Mouse (Mus musculus): ENCODE measurements around the gene Nod1. TPM values are rescaled to one million over a fixed set of nuclear protein-coding genes. Genes with fewer than 3 reads are reported as not detected.

Gene Nod1
- 4.7 and 10.1 TPM in 2 replicates for polyA plus RNA-seq (2011; ENCODE audit: insufficient read depth, insufficient read length, low replicate concordance, missing spikeins)

DNA sequence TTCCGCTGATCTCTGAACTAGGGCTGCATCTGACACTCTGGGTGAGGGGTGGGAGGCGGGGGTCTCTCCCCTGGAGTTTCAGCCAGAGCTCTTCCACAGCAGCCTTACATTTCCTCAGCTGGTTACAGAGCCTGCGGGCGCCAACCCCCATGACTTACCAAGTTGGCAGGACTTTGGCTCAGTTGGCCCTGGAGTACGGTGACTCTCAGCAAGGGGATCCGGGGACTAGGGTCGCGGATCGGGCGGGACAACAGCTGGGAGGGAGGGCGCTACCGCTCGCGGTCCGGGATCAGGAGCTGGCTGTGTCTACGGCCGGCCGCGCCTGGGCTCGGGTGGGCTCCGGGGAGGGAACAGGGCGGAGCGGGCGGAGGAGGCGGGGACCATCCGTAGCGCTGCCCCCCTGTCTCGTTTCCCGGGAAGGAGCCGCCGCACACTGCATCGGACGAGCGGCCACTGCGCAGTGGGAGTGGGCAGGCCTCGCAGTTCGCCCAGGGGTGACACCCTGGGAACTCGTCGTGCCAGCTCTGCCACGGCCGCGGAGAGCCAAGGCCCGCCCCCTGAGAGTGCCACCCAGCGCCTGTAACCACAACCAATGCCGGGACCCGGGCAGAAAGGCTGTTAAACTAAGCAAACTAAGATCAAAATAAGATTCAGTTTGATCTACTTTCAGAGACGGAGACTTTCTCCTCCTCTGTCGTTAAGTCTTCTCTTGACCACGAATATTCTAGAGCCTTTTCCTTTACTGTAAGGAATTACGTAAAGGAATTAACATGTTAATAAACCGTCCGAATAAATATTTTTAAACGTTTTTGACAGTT lies at the start of gene Nod1:
Gene Nod1, minus strand, starts transcription at position 502 of the 818 bp plus-strand sequence.
- no peaks in the 10 kb centered on the region; the same call in 1 of the 2 replicates for H3K4me1 ChIP-seq (ENCODE audit: control insufficient read depth, insufficient read depth, low read length)
- peak within 1 kb of the TSS; percentile 79 for H3K4me3 ChIP-seq (replicated peaks; ENCODE audit: control insufficient read depth, low read depth, low read length)
- peak; percentile 59; the same call in 1 of the 2 replicates for TF ChIP-seq POLR2A (IDR thresholded peaks at IDR 0.05; ENCODE audit: borderline replicate concordance, control insufficient read depth, low read depth, low read length)
- TF ChIP-seq CTCF (IDR thresholded peaks at IDR 0.05; ENCODE audit: control insufficient read depth, insufficient read depth, low read length), result no peak
- H3K27ac ChIP-seq (ENCODE audit: control insufficient read depth, insufficient read depth, low read depth, low read length, poor library complexity), result peak within 1 kb of the TSS; percentile 83
- 2% methylated on average over 53 of the region's 53 CpGs for WGBS

DNA sequence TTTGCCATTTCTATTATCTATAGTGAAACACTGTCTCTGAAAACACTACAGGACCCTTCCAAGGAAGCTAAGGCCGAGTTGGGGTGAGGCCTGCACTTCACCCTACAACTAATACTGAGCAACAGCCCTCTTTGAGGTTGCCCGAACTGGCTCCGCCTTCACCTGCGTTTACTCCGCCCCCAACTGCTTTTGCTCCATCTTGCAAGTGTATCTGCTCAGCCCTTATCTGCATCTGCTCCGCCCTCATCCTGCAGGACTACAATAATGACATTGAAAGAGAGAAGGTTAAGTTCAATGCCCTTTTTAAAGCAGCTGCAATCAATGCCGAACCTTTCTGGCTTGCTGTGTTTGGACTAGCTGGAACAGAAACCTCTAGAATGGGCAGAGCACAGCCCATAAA lies 49.4 kb upstream of the Nod1 start:
- Histone ChIP-seq H3K4me1 (ENCODE audit: control insufficient read depth, insufficient read depth, low read length) (no peaks in the 10 kb centered on the region), H3K27ac (ENCODE audit: control insufficient read depth, insufficient read depth, low read depth, low read length, poor library complexity) (no peak overlapping the region), H3K4me3 (replicated peaks; ENCODE audit: control insufficient read depth, low read depth, low read length) (no peak overlapping the region)
- WGBS, result 84% methylated on average over 7 of the region's 7 CpGs
- TF ChIP-seq CTCF (IDR thresholded peaks at IDR 0.05; ENCODE audit: control insufficient read depth, insufficient read depth, low read length) (no peak), POLR2A (IDR thresholded peaks at IDR 0.05; ENCODE audit: borderline replicate concordance, control insufficient read depth, low read depth, low read length) (no peak)

DNA sequence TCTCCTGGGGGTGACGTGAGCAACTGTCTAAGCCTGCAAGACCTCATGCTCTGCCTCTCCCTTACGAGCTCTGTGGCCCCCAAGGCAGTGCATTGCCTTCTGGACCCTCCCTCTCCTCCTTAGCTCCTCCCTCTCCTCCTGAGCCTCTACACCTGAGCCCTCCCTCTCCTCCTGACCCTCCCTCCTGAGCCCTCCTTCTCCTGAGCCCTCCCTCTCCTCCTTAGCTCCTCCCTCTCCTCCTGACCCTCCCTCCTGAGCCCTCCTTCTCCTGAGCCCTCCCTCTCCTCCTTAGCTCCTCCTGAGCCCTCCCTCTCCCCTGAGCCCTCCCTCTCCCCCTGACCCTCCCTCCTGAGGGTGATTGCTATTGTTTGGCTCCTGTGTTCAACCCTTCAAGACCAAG lies 46.0 kb upstream of the Nod1 start:
- WGBS, result 80% methylated on average over 2 of the region's 2 CpGs
- no peak for TF ChIP-seq CTCF (IDR thresholded peaks at IDR 0.05; ENCODE audit: control insufficient read depth, insufficient read depth, low read length)
- no peak for TF ChIP-seq POLR2A (IDR thresholded peaks at IDR 0.05; ENCODE audit: borderline replicate concordance, control insufficient read depth, low read depth, low read length)
- no peaks in the 10 kb centered on the region for H3K4me1 ChIP-seq (ENCODE audit: control insufficient read depth, insufficient read depth, low read length)
- H3K27ac ChIP-seq (ENCODE audit: control insufficient read depth, insufficient read depth, low read depth, low read length, poor library complexity), result no peak overlapping the region
- no peak overlapping the region for H3K4me3 ChIP-seq (replicated peaks; ENCODE audit: control insufficient read depth, low read depth, low read length)

DNA sequence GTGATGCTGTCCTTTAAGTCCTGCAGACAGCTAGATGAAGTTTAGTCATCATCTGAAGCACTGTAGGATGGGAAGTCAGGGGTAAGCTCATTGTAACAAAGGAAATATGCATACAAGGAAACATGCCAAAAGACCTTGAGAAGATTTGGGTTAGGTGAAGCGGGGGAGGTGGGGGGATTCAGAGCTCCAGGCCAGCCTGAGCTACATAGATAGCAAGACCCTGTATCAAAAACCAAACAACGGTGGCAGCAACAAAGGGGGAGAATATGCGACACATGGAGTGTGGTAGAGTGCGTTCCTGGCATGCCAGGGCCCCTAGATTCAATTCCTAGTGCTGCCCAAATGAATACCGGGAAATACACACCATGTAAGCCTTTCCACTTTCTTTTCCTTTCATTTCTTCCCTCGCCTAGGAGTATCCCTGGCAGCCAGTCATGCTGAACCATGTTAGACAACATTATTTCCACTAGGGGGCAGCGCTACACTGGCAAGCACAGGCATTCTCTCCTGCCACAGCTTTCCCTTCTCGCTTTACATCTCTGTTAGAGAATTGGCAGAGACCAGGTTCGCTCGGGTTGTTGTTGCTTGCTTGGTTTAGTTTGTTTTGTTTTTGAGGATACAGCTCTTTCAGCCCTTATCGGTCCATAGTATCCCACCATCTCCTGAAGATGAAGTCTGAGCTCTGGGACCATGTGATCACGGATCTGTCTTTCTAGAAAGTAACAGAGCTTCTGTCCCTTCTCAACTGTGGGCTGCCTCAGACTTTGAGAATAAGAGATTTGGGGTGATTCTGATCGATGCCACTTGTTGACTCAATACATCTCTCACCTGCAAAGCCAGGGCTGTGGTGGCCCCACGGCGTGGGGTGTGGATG lies 44.5 kb upstream of the Nod1 start:
- 22% methylated on average over 15 of the region's 15 CpGs for WGBS
- peak; percentile 86 for TF ChIP-seq CTCF (IDR thresholded peaks at IDR 0.05; ENCODE audit: control insufficient read depth, insufficient read depth, low read length)
- TF ChIP-seq POLR2A (IDR thresholded peaks at IDR 0.05; ENCODE audit: borderline replicate concordance, control insufficient read depth, low read depth, low read length), result no peak
- Histone ChIP-seq H3K27ac (ENCODE audit: control insufficient read depth, insufficient read depth, low read depth, low read length, poor library complexity) (no peak overlapping the region), H3K4me3 (replicated peaks; ENCODE audit: control insufficient read depth, low read depth, low read length) (no peak overlapping the region), H3K4me1 (ENCODE audit: control insufficient read depth, insufficient read depth, low read length) (no peaks in the 10 kb centered on the region)

DNA sequence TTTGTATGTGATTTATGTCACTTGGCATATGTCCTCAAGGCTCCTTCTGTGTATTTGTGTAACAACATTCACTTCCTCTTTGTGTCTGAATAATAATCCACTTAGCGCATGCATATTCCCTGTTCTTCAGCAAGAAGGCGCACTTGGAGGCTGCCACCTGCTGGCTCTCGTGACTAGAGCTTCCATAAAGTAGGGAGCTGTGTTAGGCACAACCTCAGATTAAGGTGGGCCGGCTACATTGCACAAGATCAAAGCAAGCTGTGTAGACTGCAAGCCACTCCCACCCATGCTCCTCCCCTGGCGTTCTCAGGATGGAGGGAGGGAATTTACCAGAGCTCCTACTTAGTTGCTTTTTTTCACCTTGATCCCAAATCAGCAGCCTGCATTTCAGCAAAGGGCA lies 43.8 kb upstream of the Nod1 start:
- no peak overlapping the region for H3K27ac ChIP-seq (ENCODE audit: control insufficient read depth, insufficient read depth, low read depth, low read length, poor library complexity)
- TF ChIP-seq POLR2A (IDR thresholded peaks at IDR 0.05; ENCODE audit: borderline replicate concordance, control insufficient read depth, low read depth, low read length), result no peak
- peak; percentile 71 for TF ChIP-seq CTCF (IDR thresholded peaks at IDR 0.05; ENCODE audit: control insufficient read depth, insufficient read depth, low read length)
- 3% methylated on average over 5 of the region's 5 CpGs for WGBS
- no peak overlapping the region for H3K4me3 ChIP-seq (replicated peaks; ENCODE audit: control insufficient read depth, low read depth, low read length)
- H3K4me1 ChIP-seq (ENCODE audit: control insufficient read depth, insufficient read depth, low read length), result no peaks in the 10 kb centered on the region

DNA sequence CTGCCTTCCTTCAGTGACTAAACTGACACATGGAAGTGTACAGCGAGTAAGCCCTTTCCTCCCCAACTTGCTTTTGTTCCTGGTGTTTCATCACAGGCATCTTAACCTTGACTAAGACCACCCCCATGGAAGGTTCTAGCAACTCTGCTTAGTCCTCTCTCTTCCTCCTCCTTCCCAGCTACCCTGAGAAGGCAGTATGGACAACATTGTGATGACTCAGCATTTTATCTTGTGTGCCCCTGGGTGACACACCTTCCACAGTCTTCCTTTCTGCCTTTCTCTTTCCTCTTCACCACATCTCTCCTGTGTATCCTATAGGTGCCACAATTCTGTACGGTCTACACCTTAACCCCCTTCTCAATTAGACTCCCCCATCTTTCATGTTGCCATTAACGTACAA lies 41.8 kb upstream of the Nod1 start:
- WGBS, result 84% methylated on average over 3 of the region's 3 CpGs
- Histone ChIP-seq H3K4me1 (ENCODE audit: control insufficient read depth, insufficient read depth, low read length) (no peaks in the 10 kb centered on the region), H3K27ac (ENCODE audit: control insufficient read depth, insufficient read depth, low read depth, low read length, poor library complexity) (no peak overlapping the region), H3K4me3 (replicated peaks; ENCODE audit: control insufficient read depth, low read depth, low read length) (no peak overlapping the region)
- TF ChIP-seq CTCF (IDR thresholded peaks at IDR 0.05; ENCODE audit: control insufficient read depth, insufficient read depth, low read length) (no peak), POLR2A (IDR thresholded peaks at IDR 0.05; ENCODE audit: borderline replicate concordance, control insufficient read depth, low read depth, low read length) (no peak)

DNA sequence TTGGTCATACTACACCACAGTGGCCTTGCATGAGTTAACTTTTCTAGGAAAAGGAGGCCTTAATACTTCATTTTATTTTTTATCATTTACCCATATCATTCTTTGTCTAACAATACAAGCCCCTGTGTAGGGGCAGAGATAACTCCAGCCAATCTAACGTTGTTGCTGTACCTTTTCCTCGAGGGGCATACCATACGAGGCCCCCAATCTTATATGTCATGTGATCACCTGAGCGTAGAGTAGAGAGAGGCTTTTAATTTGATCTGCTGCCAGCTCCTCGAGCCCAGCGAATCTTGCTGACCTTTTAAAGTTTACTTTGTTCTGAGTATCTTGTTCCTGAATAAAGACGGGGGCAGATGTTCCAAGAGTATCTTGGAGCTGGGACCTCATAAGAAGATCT lies 40.1 kb upstream of the Nod1 start:
- Histone ChIP-seq H3K4me1 (ENCODE audit: control insufficient read depth, insufficient read depth, low read length) (no peaks in the 10 kb centered on the region), H3K27ac (ENCODE audit: control insufficient read depth, insufficient read depth, low read depth, low read length, poor library complexity) (no peak overlapping the region), H3K4me3 (replicated peaks; ENCODE audit: control insufficient read depth, low read depth, low read length) (no peak overlapping the region)
- TF ChIP-seq CTCF (IDR thresholded peaks at IDR 0.05; ENCODE audit: control insufficient read depth, insufficient read depth, low read length) (no peak), POLR2A (IDR thresholded peaks at IDR 0.05; ENCODE audit: borderline replicate concordance, control insufficient read depth, low read depth, low read length) (no peak)
- WGBS, result 80% methylated on average over 7 of the region's 7 CpGs
